Mouse (Mus musculus): Measurements from ENCODE around the gene Elavl2. TPM values are rescaled to one million over a fixed set of nuclear protein-coding genes. Genes with fewer than 3 reads are reported as not detected.

Gene Elavl2
- polyA plus RNA-seq, 1 experiment from 2014 or later, result 0.50 TPM

DNA sequence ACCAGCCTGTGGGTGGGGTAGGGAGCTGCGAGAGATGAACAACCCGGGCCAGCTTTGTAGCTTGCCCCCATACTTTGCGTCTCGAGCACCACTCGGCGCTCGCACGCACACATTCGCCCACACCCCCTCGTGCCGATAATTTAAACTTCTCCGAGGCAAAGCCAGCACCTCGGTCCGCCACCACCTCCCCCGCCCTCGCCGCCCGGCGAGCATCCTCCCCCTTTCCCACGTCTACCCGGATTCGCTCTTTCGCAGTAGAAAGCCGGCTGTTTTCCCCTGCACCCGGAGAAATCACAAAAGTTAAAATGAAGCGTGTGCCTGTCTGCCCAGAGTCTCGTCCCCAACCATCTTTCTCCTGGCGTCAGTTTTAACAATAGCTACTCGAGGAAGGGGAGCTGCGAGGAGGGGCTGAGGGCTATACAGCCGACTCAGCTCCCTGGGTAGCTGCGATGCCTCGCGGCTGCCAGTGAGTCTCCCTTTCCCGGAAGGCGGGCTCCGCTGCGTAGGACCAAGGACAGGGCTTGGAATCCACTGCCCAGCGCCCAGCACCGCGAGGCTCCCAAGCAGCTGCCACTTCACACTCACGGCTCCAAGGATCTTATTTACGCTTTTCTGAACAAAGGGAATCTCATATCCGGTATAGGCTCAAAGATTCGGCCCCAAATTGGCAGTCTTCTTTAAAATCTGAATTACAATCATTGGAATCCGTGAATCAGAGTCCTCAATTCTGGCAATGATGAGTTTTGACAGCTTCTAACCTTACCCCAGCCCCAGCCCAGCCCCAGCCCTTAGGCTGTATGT is 25.8 kb downstream of the Elavl2 start:
- H3K9me3 ChIP-seq (replicated peaks; ENCODE audit: low read length), result no peaks in the 10 kb centered on the region
- TF ChIP-seq CTCF (IDR thresholded peaks at IDR 0.05; ENCODE audit: low read depth), result no peak
- peaks cover 54% of the 10 kb centered on the region for H3K27me3 ChIP-seq (ENCODE audit: insufficient read depth, low read length)
- DNase-seq (ENCODE audit: low spot score) (peak; percentile 68), ATAC-seq (replicated peaks; ENCODE audit: low FRiP score, low read depth) (0 out of 2 replicates have a peak, but pooled peaks have one; percentile 25)
- under 1% methylated on average over 43 of the region's 46 CpGs for WGBS
- peaks cover 23% of the 10 kb centered on the region for H3K4me1 ChIP-seq (replicated peaks; ENCODE audit: insufficient read depth, low read length)
- peak overlapping the region; percentile 40 for H3K4me3 ChIP-seq (replicated peaks; ENCODE audit: low read depth, low read length)
- H3K4me2 ChIP-seq (ENCODE audit: low read length), result peak overlapping the region; percentile 67
- no peaks in the 10 kb centered on the region for H3K36me3 ChIP-seq (ENCODE audit: insufficient read depth, low read length)
- no peak overlapping the region for H3K27ac ChIP-seq
- no peak overlapping the region for H3K9ac ChIP-seq (ENCODE audit: low read depth, low read length)

DNA sequence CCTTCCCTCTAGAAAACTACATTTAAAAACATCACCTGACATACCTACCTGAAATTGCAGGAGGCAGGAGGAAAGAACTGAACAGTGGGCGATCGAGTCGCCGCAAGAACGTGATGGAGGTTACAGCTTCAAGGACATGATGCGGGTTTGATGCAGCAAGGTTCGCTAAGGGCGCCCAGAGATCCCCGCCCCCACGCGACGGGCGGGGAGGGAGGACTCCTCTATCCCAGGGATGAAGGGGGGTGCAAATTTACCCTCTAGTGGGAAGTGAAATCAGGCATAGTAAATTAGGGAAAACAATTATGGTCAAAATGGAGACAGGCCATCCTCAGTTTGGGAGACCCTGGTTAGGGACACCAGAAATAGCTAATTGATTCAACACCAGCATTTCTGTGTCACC is 27.7 kb downstream of the Elavl2 start:
- Histone ChIP-seq H3K27me3 (ENCODE audit: insufficient read depth, low read length) (peaks cover 54% of the 10 kb centered on the region), H3K4me2 (ENCODE audit: low read length) (no peak overlapping the region), H3K9ac (ENCODE audit: low read depth, low read length) (no peak overlapping the region), H3K36me3 (ENCODE audit: insufficient read depth, low read length) (no peaks in the 10 kb centered on the region), H3K4me3 (replicated peaks; ENCODE audit: low read depth, low read length) (no peak overlapping the region), H3K4me1 (replicated peaks; ENCODE audit: insufficient read depth, low read length) (peaks cover 23% of the 10 kb centered on the region), H3K9me3 (replicated peaks; ENCODE audit: low read length) (no peaks in the 10 kb centered on the region), H3K27ac (no peak overlapping the region)
- TF ChIP-seq CTCF (IDR thresholded peaks at IDR 0.05; ENCODE audit: low read depth), result no peak
- no peak for DNase-seq (ENCODE audit: low spot score)
- ATAC-seq (replicated peaks; ENCODE audit: low FRiP score, low read depth), result no peak
- 8% methylated on average over 13 of the region's 13 CpGs for WGBS

- TF ChIP-seq CTCF (IDR thresholded peaks at IDR 0.05; ENCODE audit: low read depth), result no peak
- H3K36me3 ChIP-seq (ENCODE audit: insufficient read depth, low read length), result no peaks in the 10 kb centered on the region
- peak overlapping the region; percentile 95 for H3K4me2 ChIP-seq (ENCODE audit: low read length)
- H3K27ac ChIP-seq, result no peak overlapping the region
- peak; percentile 19 for DNase-seq (ENCODE audit: low spot score)
- under 1% methylated on average over 41 of the region's 44 CpGs for WGBS
- no peaks in the 10 kb centered on the region for H3K9me3 ChIP-seq (replicated peaks; ENCODE audit: low read length)
- H3K4me3 ChIP-seq (replicated peaks; ENCODE audit: low read depth, low read length), result peak overlapping the region; percentile 49
- peaks cover 54% of the 10 kb centered on the region for H3K27me3 ChIP-seq (ENCODE audit: insufficient read depth, low read length)
- H3K4me1 ChIP-seq (replicated peaks; ENCODE audit: insufficient read depth, low read length), result peaks cover 23% of the 10 kb centered on the region
- H3K9ac ChIP-seq (ENCODE audit: low read depth, low read length), result no peak overlapping the region
- peak; percentile 21; the same call in 1 of the 2 replicates for ATAC-seq (replicated peaks; ENCODE audit: low FRiP score, low read depth)
Measured at GRCm38 (mm10) chr4:91371819-91372215, 28.8 kb downstream of the Elavl2 start.

DNA sequence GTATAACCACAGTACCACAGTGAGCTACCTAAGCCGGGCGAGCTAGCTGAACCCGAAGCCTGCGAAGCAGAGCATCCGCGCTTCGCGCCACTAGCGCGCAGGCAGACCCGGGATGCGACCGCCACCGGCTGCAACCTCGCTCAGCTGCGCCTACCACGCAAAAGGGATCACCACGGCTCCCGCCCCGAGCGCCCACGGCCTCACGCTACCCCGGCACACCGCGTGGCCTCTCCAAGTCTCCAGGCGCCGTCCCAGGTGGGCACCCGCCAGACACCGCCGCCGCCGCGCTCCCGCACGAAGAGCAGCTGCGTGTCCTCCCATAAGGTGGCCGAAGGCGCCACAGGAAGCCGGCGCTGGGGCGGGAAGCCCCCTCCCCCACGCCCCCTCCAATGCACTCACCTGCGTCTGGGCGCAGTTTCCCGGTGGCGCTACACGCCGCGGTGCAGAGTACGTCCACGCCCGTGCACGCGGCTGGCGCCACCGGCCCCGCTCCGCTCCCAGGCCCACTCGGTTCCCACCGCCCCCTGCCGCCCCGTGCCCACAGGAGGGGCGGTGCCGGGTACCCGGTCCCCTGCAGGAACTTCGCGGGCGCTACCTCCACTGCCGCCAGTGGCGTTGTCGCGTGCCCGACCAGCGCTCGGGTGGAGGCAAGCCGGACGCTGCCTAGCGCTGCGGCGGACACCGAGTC is 29.3 kb downstream of the Elavl2 start:
- Histone ChIP-seq H3K4me1 (replicated peaks; ENCODE audit: insufficient read depth, low read length) (peaks cover 23% of the 10 kb centered on the region), H3K36me3 (ENCODE audit: insufficient read depth, low read length) (no peaks in the 10 kb centered on the region), H3K4me3 (replicated peaks; ENCODE audit: low read depth, low read length) (peak overlapping the region; percentile 49), H3K4me2 (ENCODE audit: low read length) (peak overlapping the region; percentile 95), H3K9ac (ENCODE audit: low read depth, low read length) (no peak overlapping the region), H3K27me3 (ENCODE audit: insufficient read depth, low read length) (peaks cover 54% of the 10 kb centered on the region), H3K9me3 (replicated peaks; ENCODE audit: low read length) (no peaks in the 10 kb centered on the region), H3K27ac (no peak overlapping the region)
- DNase-seq (ENCODE audit: low spot score) (no peak), ATAC-seq (replicated peaks; ENCODE audit: low FRiP score, low read depth) (peak; percentile 35; the same call in 1 of the 2 replicates)
- no peak for TF ChIP-seq CTCF (IDR thresholded peaks at IDR 0.05; ENCODE audit: low read depth)
- under 1% methylated on average over 58 of the region's 82 CpGs for WGBS

- no peak for TF ChIP-seq CTCF (IDR thresholded peaks at IDR 0.05; ENCODE audit: low read depth)
- Histone ChIP-seq H3K9me3 (replicated peaks; ENCODE audit: low read length) (no peaks in the 10 kb centered on the region), H3K9ac (ENCODE audit: low read depth, low read length) (no peak overlapping the region), H3K36me3 (ENCODE audit: insufficient read depth, low read length) (no peaks in the 10 kb centered on the region), H3K4me1 (replicated peaks; ENCODE audit: insufficient read depth, low read length) (no peaks in the 10 kb centered on the region), H3K4me2 (ENCODE audit: low read length) (no peak overlapping the region), H3K27me3 (ENCODE audit: insufficient read depth, low read length) (0 out of 2 replicates have a peak, but pooled peaks cover 6% of the 10 kb centered on the region), H3K27ac (no peak overlapping the region), H3K4me3 (replicated peaks; ENCODE audit: low read depth, low read length) (no peak overlapping the region)
- ATAC-seq (replicated peaks; ENCODE audit: low FRiP score, low read depth) (no peak), DNase-seq (ENCODE audit: low spot score) (no peak)
- 88% methylated on average over 12 of the region's 12 CpGs for WGBS
Measured at GRCm38 (mm10) chr4:91365276-91365675, 35.3 kb downstream of the Elavl2 start.

DNA sequence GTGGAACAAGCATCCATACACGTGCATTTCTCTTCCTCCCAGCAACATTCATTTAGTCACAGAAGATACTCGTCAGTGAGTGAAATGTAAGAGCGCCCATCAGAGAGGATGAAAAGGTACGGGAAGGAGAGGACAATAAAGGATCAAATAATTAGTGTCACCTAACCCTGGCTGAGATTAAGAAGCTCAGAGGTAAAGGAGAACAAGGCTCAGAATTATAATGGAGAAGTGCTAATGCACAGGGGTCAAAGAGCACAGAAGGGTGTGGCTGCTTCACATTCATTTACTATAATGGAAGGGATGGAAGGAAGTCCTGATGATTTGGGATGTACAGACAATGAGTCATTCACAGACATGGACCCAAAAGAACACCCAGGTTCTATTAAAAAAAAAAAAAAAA is 36.6 kb downstream of the Elavl2 start:
- ATAC-seq (replicated peaks; ENCODE audit: low FRiP score, low read depth), result no peak
- 72% methylated on average over 4 of the region's 4 CpGs for WGBS
- Histone ChIP-seq H3K4me3 (replicated peaks; ENCODE audit: low read depth, low read length) (no peak overlapping the region), H3K9ac (ENCODE audit: low read depth, low read length) (no peak overlapping the region), H3K4me1 (replicated peaks; ENCODE audit: insufficient read depth, low read length) (no peaks in the 10 kb centered on the region), H3K27me3 (ENCODE audit: insufficient read depth, low read length) (no peaks in the 10 kb centered on the region), H3K36me3 (ENCODE audit: insufficient read depth, low read length) (no peaks in the 10 kb centered on the region), H3K4me2 (ENCODE audit: low read length) (no peak overlapping the region), H3K27ac (no peak overlapping the region), H3K9me3 (replicated peaks; ENCODE audit: low read length) (no peaks in the 10 kb centered on the region)
- no peak for DNase-seq (ENCODE audit: low spot score)
- no peak for TF ChIP-seq CTCF (IDR thresholded peaks at IDR 0.05; ENCODE audit: low read depth)

Measured in kidney, postnatal 0 days (tissue).